Mouse (Mus musculus) forebrain, postnatal 0 days (tissue): Measurements from ENCODE around the gene Acer1. TPM values are rescaled to one million over a fixed set of nuclear protein-coding genes. Genes with fewer than 3 reads are reported as not detected.
"Not testable (repeated sequence)": the region's sequence is repeated elsewhere in the genome, so short reads cannot be mapped to it uniquely, and the experiment has no call there.

Experiments
- ATAC-seq: fragments of 200-750 bp; cut with Nextera tagmentation; 2 replicates; pipeline ENCODE4 v1.8.0; 2017; ENCODE audit warnings: mild to moderate bottlenecking, moderate library complexity
- DNase-seq: peaks from one replicate; pipeline ENCODE4 v3.0.0-alpha.2; 2015
- H3K27ac ChIP-seq: fragments of 300-500 bp; sonication (generic); 2 replicates; pipeline ENCODE4 v1.5.1; 2014; ENCODE audit warnings: low read depth, mild to moderate bottlenecking, antibody characterized with exemption, low read length, moderate library complexity, mixed read lengths
- H3K27me3 ChIP-seq: fragments of 300-500 bp; sonication (generic); 2 replicates; pipeline ENCODE4 v1.6.1; 2014; ENCODE audit warnings: mild to moderate bottlenecking, low read length, mixed read lengths; ENCODE audit not compliant: insufficient read depth
- H3K36me3 ChIP-seq: fragments of 300-500 bp; sonication (generic); 2 replicates; pipeline ENCODE4 v1.6.1; 2014; ENCODE audit warnings: mild to moderate bottlenecking, moderate library complexity; ENCODE audit not compliant: insufficient read depth
- H3K4me1 ChIP-seq: fragments of 300-500 bp; sonication (generic); 2 replicates; pipeline ENCODE4 v1.6.1; 2014; ENCODE audit warnings: antibody characterized with exemption; ENCODE audit not compliant: insufficient read depth
- H3K4me2 ChIP-seq: fragments of 300-500 bp; sonication (generic); 2 replicates; pipeline ENCODE4 v1.6.1; 2014; ENCODE audit warnings: low read depth, mild to moderate bottlenecking, moderate library complexity
- H3K4me3 ChIP-seq: fragments of 300-500 bp; sonication (generic); 2 replicates; pipeline ENCODE4 v1.5.1; 2014; ENCODE audit warnings: low read depth, low read length, mixed read lengths
- H3K9ac ChIP-seq: fragments of 300-500 bp; sonication (generic); 2 replicates; pipeline ENCODE4 v1.6.1; 2014; ENCODE audit warnings: mild to moderate bottlenecking
- H3K9me3 ChIP-seq: fragments of 300-500 bp; sonication (generic); 2 replicates; pipeline ENCODE4 v1.6.1; 2016; ENCODE audit warnings: low read length
- CTCF ChIP-seq: sonication (generic); IDR thresholded peaks from 2 replicates; pipeline ENCODE4 v1.5.1; 2016; ENCODE audit warnings: antibody characterized with exemption, control low read depth, low read depth
- whole genome bisulfite sequencing: fragments of 180-500 bp; shearing (Covaris S2); extraction: QIAGEN DNeasy Blood & Tissue Kit; methylation state at CpG from one replicate; pipeline ENCODE4 v1.1.7; 2014; 5-methylcytosine and 5-hydroxymethylcytosine counted together
- polyA plus RNA-seq: library from polyadenylated mRNA; unstranded; fragments of >200 nt; fragmentation: Nextera tagmentation; extraction: Ambion mirVana; gene quantifications from 2 replicates; pipeline ENCODE4 v1.2.1, GENCODE M21; 2015
- total RNA-seq: library from RNA; depleted of rRNA; stranded (reverse); fragments of >200 nt; gene quantifications from 2 replicates; pipeline ENCODE4 v1.2.3, GENCODE M21; 2014

Acer1 gene
- total and polyA plus RNA-seq, 2 experiments from 2014 or later: not detected

GRCm38 (mm10) chr17:56929101-56929500, 52.8 kb downstream of the Acer1 start:
- H3K9ac ChIP-seq: no peak overlapping the region
- DNase-seq (no peak), ATAC-seq (no peak)
- 0 out of 2 replicates have a peak, but pooled peaks cover 5% of the 10 kb centered on the region for H3K36me3 ChIP-seq
- peaks cover 14% of the 10 kb centered on the region for H3K4me1 ChIP-seq
- no peak for TF ChIP-seq CTCF
- H3K9me3 ChIP-seq: no peaks in the 10 kb centered on the region
- no peak overlapping the region for H3K4me2 ChIP-seq
- no peak overlapping the region for H3K27ac ChIP-seq
- H3K4me3 ChIP-seq: no peak overlapping the region
- no peaks in the 10 kb centered on the region for H3K27me3 ChIP-seq

GRCm38 (mm10) chr17:56925998-56926397, 55.9 kb downstream of the Acer1 start:
- DNase-seq (no peak), ATAC-seq (no peak)
- Histone ChIP-seq H3K4me1 (no peaks in the 10 kb centered on the region), H3K4me2 (no peak overlapping the region), H3K9me3 (no peaks in the 10 kb centered on the region), H3K4me3 (no peak overlapping the region), H3K36me3 (peaks cover 21% of the 10 kb centered on the region), H3K27me3 (no peaks in the 10 kb centered on the region), H3K9ac (no peak overlapping the region), H3K27ac (no peak overlapping the region)
- TF ChIP-seq CTCF: no peak
- 96% methylated on average over 2 of the region's 2 CpGs for WGBS

GRCm38 (mm10) chr17:56919725-56920124, 62.2 kb downstream of the Acer1 start:
- H3K27ac ChIP-seq: no peak overlapping the region
- no peak for ATAC-seq
- no peak overlapping the region for H3K9ac ChIP-seq
- 79% methylated on average over 3 of the region's 3 CpGs for WGBS
- peaks cover 65% of the 10 kb centered on the region for H3K36me3 ChIP-seq
- H3K4me3 ChIP-seq: no peak overlapping the region
- no peak overlapping the region for H3K4me2 ChIP-seq
- no peaks in the 10 kb centered on the region for H3K27me3 ChIP-seq
- no peak for DNase-seq
- no peak for TF ChIP-seq CTCF
- H3K9me3 ChIP-seq: no peaks in the 10 kb centered on the region
- H3K4me1 ChIP-seq: no peaks in the 10 kb centered on the region

GRCm38 (mm10) chr17:56917166-56917565, 64.8 kb downstream of the Acer1 start:
- H3K4me2 ChIP-seq: no peak overlapping the region
- DNase-seq (no peak), ATAC-seq (no peak)
- TF ChIP-seq CTCF: no peak
- peaks cover 68% of the 10 kb centered on the region for H3K36me3 ChIP-seq
- no peaks in the 10 kb centered on the region for H3K27me3 ChIP-seq
- 88% methylated on average over 2 of the region's 2 CpGs for WGBS
- no peaks in the 10 kb centered on the region for H3K4me1 ChIP-seq
- H3K4me3 ChIP-seq: no peak overlapping the region
- no peaks in the 10 kb centered on the region for H3K9me3 ChIP-seq
- H3K9ac ChIP-seq: no peak overlapping the region
- no peak overlapping the region for H3K27ac ChIP-seq

- no peak for DNase-seq
These were observed 68.5 kb downstream of the Acer1 start for GRCm38 (mm10) chr17:56913444-56913843.

GRCm38 (mm10) chr17:56913023-56913422, 68.9 kb downstream of the Acer1 start:
- no peak overlapping the region for H3K27ac ChIP-seq
- no peaks in the 10 kb centered on the region for H3K27me3 ChIP-seq
- no peak for DNase-seq
- H3K4me2 ChIP-seq: no peak overlapping the region
- no peak for TF ChIP-seq CTCF
- 94% methylated on average over 3 of the region's 3 CpGs for WGBS
- no peak for ATAC-seq
- no peaks in the 10 kb centered on the region for H3K4me1 ChIP-seq
- no peak overlapping the region for H3K4me3 ChIP-seq
- no peaks in the 10 kb centered on the region for H3K9me3 ChIP-seq
- H3K9ac ChIP-seq: no peak overlapping the region
- H3K36me3 ChIP-seq: peaks cover 60% of the 10 kb centered on the region

More at GRCm38 (mm10) chr17:56913444-56913843, 68.5 kb downstream of the Acer1 start:
- Histone ChIP-seq H3K9ac (no peak overlapping the region), H3K9me3 (no peaks in the 10 kb centered on the region), H3K4me2 (no peak overlapping the region), H3K27me3 (no peaks in the 10 kb centered on the region), H3K27ac (no peak overlapping the region), H3K4me3 (no peak overlapping the region), H3K4me1 (no peaks in the 10 kb centered on the region), H3K36me3 (peaks cover 56% of the 10 kb centered on the region)
- no peak for TF ChIP-seq CTCF
- ATAC-seq: no peak

- not testable (repeated sequence) for ATAC-seq, H3K27me3 ChIP-seq, H3K4me3 ChIP-seq, DNase-seq, H3K4me2 ChIP-seq, H3K9me3 ChIP-seq, H3K9ac ChIP-seq, H3K4me1 ChIP-seq, H3K27ac ChIP-seq
- 63% methylated on average over 2 of the region's 2 CpGs for WGBS
- peaks cover 46% of the 10 kb centered on the region for H3K36me3 ChIP-seq
These were observed 72.2 kb downstream of the Acer1 start for GRCm38 (mm10) chr17:56909764-56910163.

- Histone ChIP-seq H3K4me1 (no peaks in the 10 kb centered on the region), H3K4me2 (no peak overlapping the region), H3K9me3 (no peaks in the 10 kb centered on the region), H3K27me3 (no peaks in the 10 kb centered on the region), H3K27ac (no peak overlapping the region), H3K9ac (no peak overlapping the region), H3K36me3 (peaks cover 50% of the 10 kb centered on the region), H3K4me3 (no peak overlapping the region)
- TF ChIP-seq CTCF: no peak
- DNase-seq: no peak
- no peak for ATAC-seq
- 72% methylated on average over 9 of the region's 9 CpGs for WGBS
These were observed 74.0 kb downstream of the Acer1 start for GRCm38 (mm10) chr17:56907887-56908286.
